Mouse (Mus musculus) liver, embryonic 14.5 days (tissue): ENCODE data around the gene Zcchc17. TPM values are rescaled to one million over a fixed set of nuclear protein-coding genes. Genes with fewer than 3 reads are reported as not detected.

Source experiments
- ATAC-seq: fragments of 200-750 bp; cut with Nextera tagmentation; 2 replicates; pipeline ENCODE4 v1.8.0; 2017; ENCODE audit warnings: moderate number of reproducible peaks, mild to moderate bottlenecking, moderate library complexity; ENCODE audit not compliant: insufficient read depth
- DNase-seq, 3 experiments: peaks; one replicate each; pipeline ENCODE4 v3.0.0-alpha.2; 2012 to 2013; ENCODE audit warnings: low read depth in 3 of 3, low spot score in 3 of 3
- H3K27ac ChIP-seq: fragments of 300-500 bp; sonication (generic); 2 replicates; pipeline ENCODE4 v1.5.1; 2014; ENCODE audit warnings: moderate library complexity, mild to moderate bottlenecking, control low read depth, inconsistent platforms
- H3K27me3 ChIP-seq: fragments of 300-500 bp; sonication (generic); 2 replicates; pipeline ENCODE4 v1.6.1; 2014; ENCODE audit warnings: mild to moderate bottlenecking, low read length, moderate library complexity; ENCODE audit not compliant: control insufficient read depth, insufficient read depth
- H3K36me3 ChIP-seq: fragments of 300-500 bp; sonication (generic); replicated peaks from 2 replicates; pipeline ENCODE4 v1.6.1; 2014; ENCODE audit warnings: low read depth; ENCODE audit not compliant: control insufficient read depth, insufficient read depth
- H3K4me1 ChIP-seq, 2 experiments: fragments of 200-500 bp in 1 of 2; fragments of 300-500 bp in 1 of 2; sonication (generic) in 1 of 2; replicated peaks; 2 replicates each; pipeline ENCODE4 v1.6.1; 2012 to 2014; ENCODE audit warnings: antibody characterized with exemption in 1 of 2, inconsistent platforms in 1 of 2, low read length in 1 of 2; ENCODE audit not compliant: control insufficient read depth in 2 of 2, insufficient read depth in 2 of 2
- H3K4me2 ChIP-seq: fragments of 300-500 bp; sonication (generic); 2 replicates; pipeline ENCODE4 v1.6.1; 2014; ENCODE audit warnings: low read depth, mild to moderate bottlenecking, control low read depth, moderate library complexity
- H3K4me3 ChIP-seq, 2 experiments: fragments of 200-500 bp in 1 of 2; fragments of 300-500 bp in 1 of 2; sonication (generic) in 1 of 2; 2 replicates each; pipeline ENCODE4 v1.5.1; 2012 to 2014; ENCODE audit warnings: low read depth in 2 of 2, low read length in 2 of 2, mild to moderate bottlenecking in 2 of 2, control low read depth in 1 of 2, inconsistent platforms in 1 of 2, moderate library complexity in 1 of 2; ENCODE audit not compliant: insufficient read depth in 1 of 2
- H3K9ac ChIP-seq: fragments of 300-500 bp; sonication (generic); replicated peaks from 2 replicates; pipeline ENCODE4 v1.6.1; 2014; ENCODE audit warnings: mild to moderate bottlenecking, control low read depth, moderate library complexity
- H3K9me3 ChIP-seq: fragments of 300-500 bp; sonication (generic); 2 replicates; pipeline ENCODE4 v1.6.1; 2016; ENCODE audit warnings: low read length, mixed read lengths; ENCODE audit not compliant: control insufficient read depth
- CTCF ChIP-seq: IDR thresholded peaks from 2 replicates; pipeline ENCODE4 v1.5.1; 2016; ENCODE audit warnings: antibody characterized with exemption, low read depth, control low read depth
- EP300 ChIP-seq: IDR thresholded peaks from 2 replicates; pipeline ENCODE4 v1.6.1; 2016; ENCODE audit warnings: antibody characterized with exemption, low read depth
- WGBS: fragments of 180-500 bp; shearing (Covaris S2); extraction: QIAGEN DNeasy Blood & Tissue Kit; methylation state at CpG from one replicate; pipeline ENCODE4 v1.1.7; 2014; ENCODE audit not compliant: insufficient replicate concordance; 5-methylcytosine and 5-hydroxymethylcytosine counted together
- polyA plus RNA-seq, 2 experiments: library from polyadenylated mRNA; depleted of rRNA in 1 of 2; stranded (reverse) in 1 of 2; unstranded in 1 of 2; fragments of >200 nt; fragmentation: Nextera tagmentation in 1 of 2; extraction: Ambion mirVana in 1 of 2; gene quantifications; 2 replicates each; pipeline versions ENCODE4 v1.2.1 to v1.2.3; 2012 to 2014

Zcchc17 gene
- polyA plus RNA-seq, 2 experiments: 17.1 to 49.7 TPM

GRCm38 (mm10) chr4:130306796-130307630 lies 52.7 kb downstream of the Zcchc17 start:
- H3K9ac ChIP-seq: no peak overlapping the region
- ATAC-seq (no peak), DNase-seq (no peak)
- WGBS: 72% methylated on average over 10 of the region's 10 CpGs
- H3K4me3 ChIP-seq: no peak overlapping the region
- no peaks in the 10 kb centered on the region for H3K9me3 ChIP-seq
- peaks cover 52% of the 10 kb centered on the region for H3K27me3 ChIP-seq
- H3K4me1 ChIP-seq: peaks cover 7 to 18% of the 10 kb centered on the region in 2 experiments
- H3K36me3 ChIP-seq: no peaks in the 10 kb centered on the region
- H3K27ac ChIP-seq: no peak overlapping the region
- peak overlapping the region; percentile 75 for H3K4me2 ChIP-seq
- TF ChIP-seq CTCF (no peak), EP300 (no peak)

- Histone ChIP-seq H3K4me1 (peaks cover 7 to 21% of the 10 kb centered on the region in 2 experiments), H3K27me3 (peaks cover 34% of the 10 kb centered on the region), H3K27ac (no peak overlapping the region), H3K36me3 (no peaks in the 10 kb centered on the region), H3K9ac (no peak overlapping the region), H3K9me3 (no peaks in the 10 kb centered on the region), H3K4me2 (no peak overlapping the region), H3K4me3 (no peak overlapping the region)
- DNase-seq (no peak), ATAC-seq (no peak)
- no peak for TF ChIP-seq CTCF
- WGBS: 26% methylated on average over 3 of the region's 3 CpGs
These were observed 55.0 kb downstream of the Zcchc17 start for GRCm38 (mm10) chr4:130304746-130305145.

DNA sequence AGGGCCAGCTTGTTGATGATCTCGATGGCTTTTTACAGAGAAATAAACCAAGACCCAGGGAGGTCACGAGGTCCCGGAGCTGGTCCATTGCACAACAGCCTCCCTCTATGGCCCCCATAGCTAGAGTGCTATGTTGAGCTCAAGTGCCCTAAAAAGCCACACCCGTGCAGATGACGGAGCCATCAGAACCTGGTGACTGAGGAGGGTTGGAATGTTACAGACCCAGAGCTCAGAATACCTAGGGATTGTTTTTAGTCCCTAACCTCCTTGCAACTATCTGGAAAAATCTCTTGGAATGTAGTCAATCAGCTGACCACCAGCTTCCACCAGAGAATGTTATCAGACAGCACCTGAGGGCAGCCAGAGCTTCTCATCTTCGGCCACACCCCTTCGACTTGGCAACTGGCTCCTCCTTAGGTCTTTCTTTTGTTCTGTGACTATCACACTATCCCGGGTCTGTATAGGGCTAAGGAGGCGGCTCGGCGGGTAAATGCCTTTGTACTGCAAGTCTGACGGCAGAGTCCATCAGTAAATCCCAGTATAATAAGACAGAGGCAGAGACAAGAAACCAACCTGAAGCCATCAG lies 57.4 kb downstream of the Zcchc17 start:
- no peak overlapping the region for H3K4me3 ChIP-seq
- H3K9ac ChIP-seq: no peak overlapping the region; the same call in 1 of the 2 replicates
- no peaks in the 10 kb centered on the region for H3K9me3 ChIP-seq
- ATAC-seq (peak; percentile 70), DNase-seq (peak; percentile 36 to 46 (median 38))
- H3K36me3 ChIP-seq: no peaks in the 10 kb centered on the region
- no peak overlapping the region for H3K27ac ChIP-seq
- H3K4me2 ChIP-seq: peak overlapping the region; percentile 18; the same call in 1 of the 2 replicates
- 23% methylated on average over 12 of the region's 12 CpGs for WGBS
- TF ChIP-seq CTCF: no peak
- TF ChIP-seq EP300: peak; percentile 43; the same call in 1 of the 2 replicates
- H3K4me1 ChIP-seq: peaks cover 15 to 25% of the 10 kb centered on the region in 2 experiments
- peaks cover 11% of the 10 kb centered on the region for H3K27me3 ChIP-seq

DNA sequence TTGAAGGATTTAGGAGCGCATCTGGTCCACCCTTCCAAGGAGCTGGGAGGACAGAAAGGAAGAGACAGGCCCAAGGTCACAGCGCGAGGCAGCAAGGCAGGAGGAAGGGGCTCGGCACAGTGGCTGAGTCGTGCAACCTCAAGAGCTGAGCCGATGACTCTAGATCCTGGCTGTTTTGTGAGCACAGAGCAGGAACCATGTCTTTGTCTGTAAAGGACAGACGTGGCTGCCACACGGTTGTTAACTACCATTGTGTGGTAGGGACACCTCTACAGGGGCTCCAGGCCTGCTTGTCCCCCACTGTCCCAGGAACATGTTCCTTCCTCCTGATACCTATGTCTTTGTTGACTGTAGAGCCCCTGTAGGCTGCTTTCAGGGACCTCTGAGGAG lies 60.1 kb downstream of the Zcchc17 start:
- ATAC-seq (no peak), DNase-seq (no peak)
- no peak overlapping the region for H3K4me3 ChIP-seq
- no peak overlapping the region for H3K4me2 ChIP-seq
- 70% methylated on average over 8 of the region's 8 CpGs for WGBS
- H3K4me1 ChIP-seq: peaks cover 37 to 47% of the 10 kb centered on the region in 2 experiments
- H3K27ac ChIP-seq: no peak overlapping the region
- no peaks in the 10 kb centered on the region for H3K36me3 ChIP-seq
- H3K9ac ChIP-seq: no peak overlapping the region
- H3K27me3 ChIP-seq: no peaks in the 10 kb centered on the region; the same call in 1 of the 2 replicates
- TF ChIP-seq EP300 (no peak), CTCF (no peak)
- no peaks in the 10 kb centered on the region for H3K9me3 ChIP-seq

GRCm38 (mm10) chr4:130298877-130299628 lies 60.7 kb downstream of the Zcchc17 start:
- TF ChIP-seq CTCF (no peak), EP300 (no peak)
- no peak overlapping the region for H3K9ac ChIP-seq
- peaks cover 42 to 53% of the 10 kb centered on the region in 2 experiments for H3K4me1 ChIP-seq
- no peaks in the 10 kb centered on the region for H3K9me3 ChIP-seq
- no peak overlapping the region for H3K4me2 ChIP-seq
- 71% methylated on average over 11 of the region's 11 CpGs for WGBS
- no peaks in the 10 kb centered on the region for H3K36me3 ChIP-seq
- H3K27me3 ChIP-seq: no peaks in the 10 kb centered on the region
- H3K4me3 ChIP-seq: no peak overlapping the region
- ATAC-seq (no peak), DNase-seq (no peak)
- no peak overlapping the region for H3K27ac ChIP-seq
